Mouse (Mus musculus): ENCODE results near the gene Zdhhc16.
A peak's percentile ranks its signal among the peaks of the same experiment; 100 is the strongest.

Gene Zdhhc16

GRCm38 (mm10) chr19:41933179-41934086 is at the start of gene Zdhhc16, which contains the start of gene Exosc1:
Zdhhc16 (plus strand) TSS chr19:41933480.
Exosc1 (minus strand) TSS chr19:41933423.
- DNase-seq, result peak; percentile 100

- no peak for DNase-seq
Observed at GRCm38 (mm10) chr19:41883882-41884281, 49.4 kb upstream of the Zdhhc16 start.

- no peak for DNase-seq
Observed at GRCm38 (mm10) chr19:41888191-41888590, 45.1 kb upstream of the Zdhhc16 start.

- no peak for DNase-seq
Observed at GRCm38 (mm10) chr19:41894959-41895358, 38.3 kb upstream of the Zdhhc16 start.

GRCm38 (mm10) chr19:41895460-41896318 is 37.6 kb upstream of the Zdhhc16 start, which contains the start of gene Rrp12:
Rrp12 (minus strand) TSS chr19:41896173.
- DNase-seq, result peak; percentile 98

- DNase-seq, result no peak
Observed at GRCm38 (mm10) chr19:41896319-41896711, 37.0 kb upstream of the Zdhhc16 start.

- no peak for DNase-seq
Observed at GRCm38 (mm10) chr19:41898860-41899259, 34.4 kb upstream of the Zdhhc16 start.

- no peak for DNase-seq
Observed at GRCm38 (mm10) chr19:41900495-41901090, 32.7 kb upstream of the Zdhhc16 start.

- no peak for DNase-seq
Observed at GRCm38 (mm10) chr19:41901696-41902095, 31.6 kb upstream of the Zdhhc16 start.

GRCm38 (mm10) chr19:41902848-41903593 is 30.3 kb upstream of the Zdhhc16 start:
- no peak for DNase-seq

- DNase-seq, result no peak
Observed at GRCm38 (mm10) chr19:41905246-41905645, 28.0 kb upstream of the Zdhhc16 start.

- DNase-seq, result no peak
Observed at GRCm38 (mm10) chr19:41906311-41907078, 26.8 kb upstream of the Zdhhc16 start.

- DNase-seq, result no peak
Observed at GRCm38 (mm10) chr19:41907079-41907760, 26.1 kb upstream of the Zdhhc16 start.

GRCm38 (mm10) chr19:41908736-41909135 is 24.5 kb upstream of the Zdhhc16 start:
- no peak for DNase-seq

GRCm38 (mm10) chr19:41910396-41910795 is 22.9 kb upstream of the Zdhhc16 start:
- no peak for DNase-seq

GRCm38 (mm10) chr19:41911178-41912073 is 21.9 kb upstream of the Zdhhc16 start, which contains the start of gene Pgam1:
Pgam1 (plus strand) TSS chr19:41911923.
- DNase-seq, result peak; percentile 100

- peak; percentile 96 for DNase-seq
Observed at GRCm38 (mm10) chr19:41912121-41913080, 20.9 kb upstream of the Zdhhc16 start.

All from heart, adult 11 months (tissue).